8 mouse cellular contexts compared by ENCODE assay signal in genomic region chr17:34606186-34607039, GRCm38 (mm10). TPM values are rescaled to one million over a fixed set of nuclear protein-coding genes. Genes with fewer than 3 reads are reported as not detected.
DNase-seq lines count a peak whose midpoint lies in the region; ATAC-seq and TF ChIP-seq lines count a peak whose summit lies in the region.

No protein-coding gene starts in this region.

- ATAC-seq in heart, embryonic 15.5 days (replicated peaks; ENCODE audit: insufficient number of reproducible peaks, insufficient read depth, low FRiP score, low read depth), result no peak
- no peak for ATAC-seq in liver, embryonic 15.5 days (ENCODE audit: insufficient read depth)

- no peak for TF ChIP-seq POLR2A in lung, adult 2 months (IDR thresholded peaks at IDR 0.05; ENCODE audit: borderline replicate concordance, extremely low read depth, low read depth, low read length)

- TF ChIP-seq CTCF in lung, adult 2 months (IDR thresholded peaks at IDR 0.05; ENCODE audit: insufficient read depth, low read length), result no peak

- no peaks in the 10 kb centered on the region for H3K9me3 ChIP-seq in heart, embryonic 15.5 days (replicated peaks)
- no peaks in the 10 kb centered on the region for H3K9me3 ChIP-seq in liver, embryonic 15.5 days (replicated peaks)

- DNase-seq in lung, adult 2 months, result no peak
- DNase-seq in lung, postnatal 25 days (ENCODE audit: low spot score), result no peak
- peak; percentile 29 for DNase-seq in brain, adult 2 months (ENCODE audit: low read depth, low spot score)
- no peak for DNase-seq in urinary bladder, postnatal 36 days (ENCODE audit: low spot score in 2 of 2)
- DNase-seq in right cerebral cortex, adult 2 months (ENCODE audit: low spot score in 2 of 2), result no peak
- no peak for DNase-seq in frontal cortex, postnatal 14 days (ENCODE audit: low spot score in 2 of 2)

- H3K36me3 ChIP-seq in heart, embryonic 15.5 days, result peaks cover 18% of the 10 kb centered on the region
- H3K36me3 ChIP-seq in liver, embryonic 15.5 days (replicated peaks), result peaks cover 23% of the 10 kb centered on the region

- H3K27ac ChIP-seq in heart, embryonic 15.5 days, result peak overlapping the region; percentile 87
- H3K27ac ChIP-seq in liver, embryonic 15.5 days (replicated peaks), result peak overlapping the region; percentile 89

- WGBS in lung, adult 2 months, result 10% methylated on average over 32 of the region's 32 CpGs
- WGBS in heart, embryonic 15.5 days, result 15% methylated on average over 32 of the region's 32 CpGs
- 10% methylated on average over 32 of the region's 32 CpGs for WGBS in liver, embryonic 15.5 days (ENCODE audit: insufficient replicate concordance)

- H3K4me3 ChIP-seq in lung, adult 2 months (replicated peaks; ENCODE audit: extremely low read depth, low read depth, low read length), result peak overlapping the region; percentile 96
- peak overlapping the region; percentile 96 for H3K4me3 ChIP-seq in heart, embryonic 15.5 days
- H3K4me3 ChIP-seq in liver, embryonic 15.5 days (replicated peaks), result peak overlapping the region; percentile 89

- peak overlapping the region; percentile 84 for H3K4me2 ChIP-seq in heart, embryonic 15.5 days
- peak overlapping the region; percentile 97 for H3K4me2 ChIP-seq in liver, embryonic 15.5 days

- peaks cover 12% of the 10 kb centered on the region for H3K4me1 ChIP-seq in lung, adult 2 months (ENCODE audit: control insufficient read depth, insufficient read depth, low read length)
- peaks cover 50% of the 10 kb centered on the region for H3K4me1 ChIP-seq in heart, embryonic 15.5 days (replicated peaks)
- H3K4me1 ChIP-seq in liver, embryonic 15.5 days (replicated peaks), result peaks cover 61% of the 10 kb centered on the region

- no peaks in the 10 kb centered on the region for H3K27me3 ChIP-seq in heart, embryonic 15.5 days
- H3K27me3 ChIP-seq in liver, embryonic 15.5 days, result no peaks in the 10 kb centered on the region

- peak overlapping the region; percentile 94 for H3K9ac ChIP-seq in heart, embryonic 15.5 days
- H3K9ac ChIP-seq in liver, embryonic 15.5 days, result peak overlapping the region; percentile 94

RNA-seq across cellular contexts. Expression of gene Agpat1, which starts 2.4 kb away (rescaled TPM):
- polyA plus RNA-seq in lung, adult 2 months (2012; rRNA removed), result 172 TPM in 2 replicates
- 45.7 and 53.9 TPM in 2 replicates for polyA plus RNA-seq in heart, embryonic 15.5 days (2015; fragmentation: Nextera tagmentation; extraction: Ambion mirVana)
- polyA plus RNA-seq in liver, embryonic 15.5 days (2015; fragmentation: Nextera tagmentation; extraction: Ambion mirVana), result 21.1 and 23.6 TPM in 2 replicates

RNA-seq across cellular contexts. Expression of gene Rnf5, which starts 2.9 kb away (rescaled TPM):
- 52.0 and 83.7 TPM in 2 replicates for polyA plus RNA-seq in lung, adult 2 months (2012; rRNA removed)
- 99.7 and 111 TPM in 2 replicates for polyA plus RNA-seq in heart, embryonic 15.5 days (2015; fragmentation: Nextera tagmentation; extraction: Ambion mirVana)
- 88.4 and 106 TPM in 2 replicates for polyA plus RNA-seq in liver, embryonic 15.5 days (2015; fragmentation: Nextera tagmentation; extraction: Ambion mirVana)

RNA-seq across cellular contexts. Expression of gene Ager, which starts 8.8 kb away (rescaled TPM):
- polyA plus RNA-seq in lung, adult 2 months (2012; rRNA removed), result 1,792 and 1,921 TPM in 2 replicates
- 6.4 and 12.3 TPM in 2 replicates for polyA plus RNA-seq in heart, embryonic 15.5 days (2015; fragmentation: Nextera tagmentation; extraction: Ambion mirVana)
- 0.70 and 0.88 TPM in 2 replicates for polyA plus RNA-seq in liver, embryonic 15.5 days (2015; fragmentation: Nextera tagmentation; extraction: Ambion mirVana)

RNA-seq across cellular contexts. Expression of gene Egfl8, which starts 9.4 kb away (rescaled TPM):
- 5.7 and 8.2 TPM in 2 replicates for polyA plus RNA-seq in lung, adult 2 months (2012; rRNA removed)
- 1.3 and 2.2 TPM in 2 replicates for polyA plus RNA-seq in heart, embryonic 15.5 days (2015; fragmentation: Nextera tagmentation; extraction: Ambion mirVana)
- 0.20 and 0.33 TPM in 2 replicates for polyA plus RNA-seq in liver, embryonic 15.5 days (2015; fragmentation: Nextera tagmentation; extraction: Ambion mirVana)

RNA-seq across cellular contexts. Expression of gene Pbx2, which starts 15.3 kb away (rescaled TPM):
- polyA plus RNA-seq in lung, adult 2 months (2012; rRNA removed), result 87.8 and 88.3 TPM in 2 replicates
- 4.8 and 5.5 TPM in 2 replicates for polyA plus RNA-seq in heart, embryonic 15.5 days (2015; fragmentation: Nextera tagmentation; extraction: Ambion mirVana)
- polyA plus RNA-seq in liver, embryonic 15.5 days (2015; fragmentation: Nextera tagmentation; extraction: Ambion mirVana), result 2.4 and 2.8 TPM in 2 replicates

Comparison
In these comparisons a context has a peak if more than half of its experiments do, and no peak if none do; other contexts are left out.
1. RNA of gene Ager, which starts 8.8 kb away (polyA plus RNA-seq): 1,792 to 1,921 TPM in lung, adult 2 months; 6.4 to 12.3 TPM in heart, embryonic 15.5 days and 0.70 to 0.88 TPM in liver, embryonic 15.5 days; every median in the first group is over 100 times any median in the second.
2. Peak in every context shown above with its lines, with median percentiles within 50 percentile points of each other: H3K4me3 ChIP-seq.